Mouse (Mus musculus) forebrain, embryonic 16.5 days (tissue): Measurements from ENCODE around the gene Daam2. TPM values are rescaled to one million over a fixed set of nuclear protein-coding genes. Genes with fewer than 3 reads are reported as not detected.

Source experiments
- ATAC-seq: fragments of 200-750 bp; cut with Nextera tagmentation; 2 replicates; pipeline ENCODE4 v1.8.0; 2017; ENCODE audit warnings: mild to moderate bottlenecking, moderate library complexity
- H3K27ac ChIP-seq: fragments of 300-500 bp; sonication (generic); 2 replicates; pipeline ENCODE4 v1.5.1; 2014; ENCODE audit warnings: low read length, control low read depth
- H3K27me3 ChIP-seq: fragments of 300-500 bp; sonication (generic); replicated peaks from 2 replicates; pipeline ENCODE4 v1.6.1; 2014; ENCODE audit warnings: low read length; ENCODE audit not compliant: control insufficient read depth, insufficient read depth
- H3K36me3 ChIP-seq: fragments of 300-500 bp; sonication (generic); 2 replicates; pipeline ENCODE4 v1.6.1; 2014; ENCODE audit not compliant: control insufficient read depth, insufficient read depth
- H3K4me1 ChIP-seq: fragments of 300-500 bp; sonication (generic); replicated peaks from 2 replicates; pipeline ENCODE4 v1.6.1; 2014; ENCODE audit warnings: low read length; ENCODE audit not compliant: control insufficient read depth, insufficient read depth
- H3K4me2 ChIP-seq: fragments of 300-500 bp; sonication (generic); 2 replicates; pipeline ENCODE4 v1.6.1; 2014; ENCODE audit warnings: mild to moderate bottlenecking, low read length, control low read depth
- H3K4me3 ChIP-seq: fragments of 300-500 bp; sonication (generic); replicated peaks from 2 replicates; pipeline ENCODE4 v1.5.1; 2014; ENCODE audit warnings: mild to moderate bottlenecking, low read length, control low read depth
- H3K9ac ChIP-seq: fragments of 300-500 bp; sonication (generic); replicated peaks from 2 replicates; pipeline ENCODE4 v1.6.1; 2014; ENCODE audit warnings: low read depth, low read length, control low read depth
- H3K9me3 ChIP-seq: fragments of 300-500 bp; sonication (generic); 2 replicates; pipeline ENCODE4 v1.6.1; 2016; ENCODE audit warnings: low read length; ENCODE audit not compliant: control insufficient read depth
- WGBS: fragments of 180-500 bp; shearing (Covaris S2); extraction: QIAGEN DNeasy Blood & Tissue Kit; methylation state at CpG from one replicate; pipeline ENCODE4 v1.1.7; 2014; 5-methylcytosine and 5-hydroxymethylcytosine counted together
- polyA plus RNA-seq: library from polyadenylated mRNA; unstranded; fragments of >200 nt; fragmentation: Nextera tagmentation; extraction: Ambion mirVana; gene quantifications from 2 replicates; pipeline ENCODE4 v1.2.1, GENCODE M21; 2015

Daam2 gene
- polyA plus RNA-seq, 1 experiment from 2014 or later: 1.6 TPM

DNA sequence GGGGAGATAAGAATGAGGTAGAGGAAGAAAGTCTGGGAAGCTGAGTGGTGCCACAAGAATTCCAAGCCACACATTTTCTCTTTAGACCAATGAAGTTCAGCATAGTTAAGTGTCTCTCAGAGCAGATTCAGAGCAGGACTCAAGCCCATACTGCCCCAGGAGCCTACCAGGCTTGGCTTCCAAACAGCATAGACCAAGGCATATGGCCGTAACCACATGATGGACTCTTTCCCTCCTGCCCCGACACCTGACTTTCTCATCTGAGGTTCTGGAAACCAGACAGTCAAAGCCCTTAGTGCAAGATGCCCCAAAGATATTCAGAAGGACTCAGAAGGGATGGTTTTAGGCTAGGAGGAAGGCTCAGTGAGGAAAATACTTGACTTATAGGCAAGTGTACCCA, 19.6 kb downstream of the Daam2 start:
- Histone ChIP-seq H3K36me3 (no peaks in the 10 kb centered on the region), H3K4me2 (no peak overlapping the region), H3K4me1 (0 out of 2 replicates have a peak, but pooled peaks cover under 1% of the 10 kb centered on the region), H3K9me3 (no peaks in the 10 kb centered on the region), H3K27ac (no peak overlapping the region), H3K4me3 (no peak overlapping the region), H3K27me3 (no peaks in the 10 kb centered on the region), H3K9ac (no peak overlapping the region)
- ATAC-seq: no peak
- WGBS: 96% methylated on average over 2 of the region's 2 CpGs

DNA sequence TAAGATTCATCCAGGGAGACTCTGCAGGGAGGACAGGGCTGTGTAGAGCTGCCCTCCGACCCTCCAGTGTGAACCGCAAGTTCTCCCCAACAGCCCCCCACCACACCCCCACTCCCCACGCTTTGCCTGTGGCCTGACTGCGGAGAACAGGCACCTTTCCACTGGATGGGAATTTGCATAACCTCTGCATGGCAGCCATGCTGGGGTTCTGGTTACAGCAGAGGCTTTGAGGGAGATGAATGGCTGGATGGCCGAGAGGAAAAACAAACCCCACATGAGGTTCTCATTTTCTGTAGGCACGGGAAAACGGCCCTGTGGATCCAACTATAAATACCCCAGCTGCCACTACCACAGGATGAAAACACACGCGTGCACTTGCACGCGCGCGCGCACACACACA, 23.4 kb downstream of the Daam2 start:
- H3K9ac ChIP-seq: no peak overlapping the region
- no peak for ATAC-seq
- H3K4me2 ChIP-seq: no peak overlapping the region

DNA sequence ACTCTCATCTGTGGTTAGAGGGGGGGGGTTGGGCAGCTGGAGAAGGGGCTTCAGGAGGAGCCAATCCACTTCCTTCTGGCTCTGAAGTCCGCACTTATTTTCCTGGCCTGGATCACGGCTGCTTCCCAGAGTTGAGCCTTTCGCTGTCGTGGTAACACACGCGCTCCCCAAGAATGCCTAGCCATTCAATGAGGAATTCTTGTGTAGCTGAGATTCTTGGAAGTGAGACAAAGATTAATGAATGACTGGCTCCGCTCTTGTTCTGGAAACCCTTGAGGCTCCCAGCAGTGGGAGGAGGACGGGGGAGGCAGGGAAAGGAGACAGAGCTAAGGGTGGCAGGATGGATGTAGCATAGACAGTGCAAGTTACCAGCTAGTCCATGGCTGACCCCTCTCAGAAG, 24.9 kb downstream of the Daam2 start:
- H3K4me2 ChIP-seq: no peak overlapping the region
- no peak overlapping the region for H3K4me3 ChIP-seq
- no peak overlapping the region for H3K27ac ChIP-seq
- peaks cover 11% of the 10 kb centered on the region for H3K4me1 ChIP-seq
- ATAC-seq: peak; percentile 88
- H3K9me3 ChIP-seq: no peaks in the 10 kb centered on the region
- no peak overlapping the region for H3K9ac ChIP-seq
- 6% methylated on average over 8 of the region's 8 CpGs for WGBS
- H3K36me3 ChIP-seq: no peaks in the 10 kb centered on the region
- no peaks in the 10 kb centered on the region for H3K27me3 ChIP-seq

More for the DNA sequence above, 23.4 kb downstream of the Daam2 start:
- 64% methylated on average over 14 of the region's 14 CpGs for WGBS
- no peaks in the 10 kb centered on the region for H3K9me3 ChIP-seq
- peaks cover 8% of the 10 kb centered on the region for H3K4me1 ChIP-seq
- H3K27me3 ChIP-seq: no peaks in the 10 kb centered on the region
- no peak overlapping the region for H3K27ac ChIP-seq
- H3K4me3 ChIP-seq: no peak overlapping the region
- no peaks in the 10 kb centered on the region for H3K36me3 ChIP-seq

DNA sequence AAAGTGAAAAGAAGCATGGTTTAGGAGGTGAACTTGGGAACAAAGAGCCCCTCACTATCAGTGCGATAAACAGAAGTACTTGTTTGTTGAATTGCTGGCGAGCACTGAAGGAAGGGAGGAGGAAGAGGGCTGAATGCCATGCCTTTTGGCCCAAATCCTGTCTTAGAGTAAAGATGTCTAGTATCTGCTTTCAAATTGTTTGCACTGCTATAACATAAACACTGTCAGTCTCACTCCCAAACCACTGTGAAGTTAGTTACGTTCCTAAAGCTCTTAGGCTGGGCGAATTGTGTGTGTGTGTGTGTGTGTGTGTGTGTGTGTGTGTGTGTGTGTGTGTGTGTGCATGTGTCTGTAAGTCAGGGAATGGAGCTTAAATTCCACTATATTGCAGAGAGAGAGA, 28.6 kb downstream of the Daam2 start:
- H3K4me3 ChIP-seq: no peak overlapping the region
- H3K4me2 ChIP-seq: no peak overlapping the region
- 33% methylated on average over 4 of the region's 4 CpGs for WGBS
- H3K36me3 ChIP-seq: no peaks in the 10 kb centered on the region
- no peaks in the 10 kb centered on the region for H3K9me3 ChIP-seq
- ATAC-seq: no peak
- H3K27me3 ChIP-seq: no peaks in the 10 kb centered on the region
- no peak overlapping the region for H3K9ac ChIP-seq
- peaks cover 11% of the 10 kb centered on the region for H3K4me1 ChIP-seq
- no peak overlapping the region for H3K27ac ChIP-seq

DNA sequence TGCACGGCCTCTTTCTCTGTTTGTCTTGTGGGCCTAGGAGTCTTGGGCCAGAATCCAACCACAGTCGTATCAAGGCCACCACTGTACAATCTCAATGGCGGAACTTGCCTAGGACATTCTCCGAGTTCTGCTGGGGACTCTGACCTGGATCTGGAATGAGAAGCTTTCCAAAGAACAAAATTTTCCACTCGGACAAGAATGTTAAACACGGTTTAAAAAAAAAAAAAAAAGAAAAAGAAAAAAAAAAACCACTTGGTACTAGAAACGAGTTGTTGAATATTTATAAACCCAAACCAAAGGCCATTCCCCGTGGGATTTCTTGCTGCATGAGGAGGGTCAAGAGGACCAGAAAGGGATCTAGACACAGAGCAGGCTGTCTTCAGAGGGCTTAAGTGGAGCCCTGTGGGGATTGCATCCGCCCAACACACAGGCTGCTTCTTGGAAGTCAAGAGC, 29.9 kb downstream of the Daam2 start:
- no peak overlapping the region for H3K27ac ChIP-seq
- peaks cover 8% of the 10 kb centered on the region for H3K4me1 ChIP-seq
- H3K4me2 ChIP-seq: no peak overlapping the region
- no peak for ATAC-seq
- H3K4me3 ChIP-seq: no peak overlapping the region
- WGBS: 47% methylated on average over 9 of the region's 9 CpGs
- H3K27me3 ChIP-seq: no peaks in the 10 kb centered on the region
- no peaks in the 10 kb centered on the region for H3K36me3 ChIP-seq
- H3K9ac ChIP-seq: no peak overlapping the region
- H3K9me3 ChIP-seq: no peaks in the 10 kb centered on the region

DNA sequence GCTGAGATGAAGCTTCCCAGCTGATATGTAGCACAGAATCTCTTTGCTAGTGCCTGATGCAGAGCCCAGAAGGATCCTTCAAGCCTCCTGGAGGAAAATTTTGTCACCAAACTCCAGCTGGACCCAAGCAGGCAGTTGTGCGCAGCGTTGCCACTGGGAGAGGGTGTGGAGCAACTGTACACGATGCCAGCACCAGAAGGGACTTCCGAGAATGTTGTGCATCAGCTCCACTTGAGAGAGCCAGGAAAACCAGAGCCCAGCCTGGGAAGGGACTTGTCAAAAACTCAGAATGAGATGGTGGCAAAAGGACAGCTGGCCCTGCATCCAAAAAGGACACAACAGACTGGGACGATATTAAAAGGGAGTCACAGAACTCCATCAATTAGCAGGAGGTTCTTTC, 32.5 kb downstream of the Daam2 start:
- 81% methylated on average over 5 of the region's 5 CpGs for WGBS
- Histone ChIP-seq H3K9ac (no peak overlapping the region), H3K27ac (no peak overlapping the region), H3K4me3 (no peak overlapping the region), H3K4me2 (no peak overlapping the region), H3K27me3 (no peaks in the 10 kb centered on the region), H3K4me1 (peaks cover 6% of the 10 kb centered on the region), H3K36me3 (no peaks in the 10 kb centered on the region), H3K9me3 (no peaks in the 10 kb centered on the region)
- ATAC-seq: no peak

DNA sequence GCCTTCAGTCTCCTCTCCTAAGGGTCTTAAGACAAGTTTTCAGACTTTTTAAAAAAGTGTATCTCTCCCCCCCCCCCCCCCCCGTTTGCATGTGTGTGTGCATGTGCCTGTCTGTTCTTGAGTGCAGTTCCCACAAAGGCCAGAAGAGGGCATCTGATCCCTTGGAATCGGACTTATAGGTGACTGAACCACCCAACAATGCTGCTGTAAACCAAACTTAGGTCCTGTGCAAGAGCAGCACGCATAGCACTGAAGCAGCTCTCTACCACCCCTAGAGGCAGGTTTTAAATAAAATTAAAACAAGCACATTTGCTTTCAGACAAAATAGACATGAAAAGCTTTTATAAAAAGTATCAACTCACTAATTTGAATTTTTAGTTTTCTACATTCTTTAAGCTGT, 33.9 kb downstream of the Daam2 start:
- Histone ChIP-seq H3K4me3 (no peak overlapping the region), H3K4me1 (0 out of 2 replicates have a peak, but pooled peaks cover 2% of the 10 kb centered on the region), H3K9ac (no peak overlapping the region), H3K27ac (no peak overlapping the region), H3K4me2 (no peak overlapping the region), H3K9me3 (no peaks in the 10 kb centered on the region), H3K36me3 (no peaks in the 10 kb centered on the region), H3K27me3 (no peaks in the 10 kb centered on the region)
- ATAC-seq: no peak
- 20% methylated on average over 2 of the region's 3 CpGs for whole genome bisulfite sequencing

DNA sequence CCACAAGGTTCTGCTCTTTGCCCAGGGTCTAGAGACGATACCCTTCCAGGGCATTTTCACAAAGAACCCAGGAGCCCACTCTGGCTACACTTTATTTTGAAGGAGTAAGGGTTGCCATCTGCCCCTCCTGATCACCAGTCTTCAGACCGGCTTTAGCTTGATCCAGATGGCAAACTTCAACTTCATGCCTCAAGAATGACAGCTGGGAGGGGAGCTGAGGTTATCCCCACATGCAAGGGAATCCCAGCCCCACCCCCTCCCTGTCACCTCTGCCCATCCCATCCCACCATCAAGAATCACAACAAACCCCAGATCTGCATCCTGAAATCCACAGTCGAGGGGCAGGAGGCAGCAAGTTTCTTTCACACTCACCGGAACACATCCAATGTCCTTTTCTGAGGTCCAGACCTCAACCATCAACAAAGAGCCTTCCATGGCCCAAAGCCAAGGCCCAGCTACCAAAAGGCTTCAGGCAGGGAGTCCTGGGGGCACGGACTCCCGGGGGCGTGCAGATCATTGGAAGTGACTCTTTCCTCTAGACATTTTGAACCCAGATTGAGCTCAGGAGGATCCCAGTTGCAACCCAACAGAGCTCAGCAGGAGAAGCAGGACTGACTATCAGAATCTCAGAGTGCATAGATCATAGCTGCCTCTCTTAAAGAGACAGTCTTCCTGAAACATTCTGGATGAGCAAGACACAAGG, 35.5 kb downstream of the Daam2 start:
- no peak overlapping the region for H3K4me3 ChIP-seq
- no peak for ATAC-seq
- H3K27ac ChIP-seq: no peak overlapping the region
- no peaks in the 10 kb centered on the region for H3K9me3 ChIP-seq
- H3K36me3 ChIP-seq: no peaks in the 10 kb centered on the region
- H3K4me1 ChIP-seq: 0 out of 2 replicates have a peak, but pooled peaks cover 2% of the 10 kb centered on the region
- H3K9ac ChIP-seq: no peak overlapping the region
- H3K27me3 ChIP-seq: no peaks in the 10 kb centered on the region
- H3K4me2 ChIP-seq: no peak overlapping the region
- 79% methylated on average over 7 of the region's 7 CpGs for WGBS

DNA sequence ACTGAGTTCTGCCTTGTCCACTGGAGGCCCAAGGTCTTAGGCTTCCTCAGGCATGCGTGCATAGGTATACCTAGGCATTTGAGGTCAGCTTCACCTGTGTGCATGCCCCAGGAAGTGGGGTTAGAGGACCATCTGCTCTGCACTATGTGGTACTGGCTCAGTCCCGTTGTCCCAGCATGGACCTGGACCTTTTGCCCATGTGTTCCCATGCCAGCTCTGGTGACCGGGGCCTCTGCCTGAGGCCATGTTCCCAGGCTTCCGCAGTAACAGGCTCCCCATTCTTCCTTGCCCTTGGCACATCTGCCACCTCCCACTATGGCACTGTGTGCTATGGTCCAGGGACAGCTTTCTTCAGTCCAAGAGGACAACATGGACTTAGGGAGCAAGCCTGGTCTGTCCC, 36.1 kb downstream of the Daam2 start:
- Histone ChIP-seq H3K4me2 (no peak overlapping the region), H3K27ac (no peak overlapping the region), H3K4me1 (0 out of 2 replicates have a peak, but pooled peaks cover 2% of the 10 kb centered on the region), H3K9me3 (no peaks in the 10 kb centered on the region), H3K27me3 (no peaks in the 10 kb centered on the region), H3K36me3 (no peaks in the 10 kb centered on the region), H3K9ac (no peak overlapping the region), H3K4me3 (no peak overlapping the region)
- 87% methylated on average over 4 of the region's 4 CpGs for WGBS
- no peak for ATAC-seq

DNA sequence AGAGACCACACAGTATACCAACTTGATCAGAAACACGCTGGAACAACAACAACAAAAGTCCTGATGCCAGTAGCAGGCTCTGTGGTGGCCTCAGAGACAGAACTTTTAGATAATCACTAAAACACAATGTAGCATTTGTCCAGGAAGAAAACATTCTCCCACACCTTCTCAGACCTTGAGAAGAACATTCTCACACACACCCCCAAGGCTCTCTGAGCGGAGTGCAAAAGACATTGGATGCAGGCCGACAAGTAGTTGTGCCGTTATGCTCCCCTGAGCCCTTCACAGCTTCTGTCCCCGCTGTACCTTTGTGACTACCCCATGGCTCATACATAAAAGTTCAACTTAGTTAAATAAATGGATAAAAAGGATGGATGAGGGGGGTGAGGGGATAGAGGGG, 37.6 kb downstream of the Daam2 start:
- no peak for ATAC-seq
- Histone ChIP-seq H3K9me3 (no peaks in the 10 kb centered on the region), H3K27me3 (no peaks in the 10 kb centered on the region), H3K4me2 (no peak overlapping the region), H3K27ac (no peak overlapping the region), H3K9ac (no peak overlapping the region), H3K4me3 (no peak overlapping the region), H3K36me3 (no peaks in the 10 kb centered on the region), H3K4me1 (peaks cover 6% of the 10 kb centered on the region)
- WGBS: 87% methylated on average over 5 of the region's 5 CpGs
